Mouse (Mus musculus) CD8-positive naive resting alpha-beta T cell, adult 2 months (primary cell): ENCODE measurements around the gene Mfsd14a.

Source experiments
- DNase-seq, 2 experiments: peaks; one replicate each; pipeline ENCODE4 v3.0.0; 2022; ENCODE audit warnings: low read depth in 2 of 2, low spot score in 2 of 2

Mfsd14a gene

GRCm38 (mm10) chr3:116653278-116653945, 9.1 kb downstream of the Mfsd14a start:
- no peak for DNase-seq

GRCm38 (mm10) chr3:116652033-116652446, 10.4 kb downstream of the Mfsd14a start:
- DNase-seq, result no peak

- no peak for DNase-seq
These were observed 11.8 kb downstream of the Mfsd14a start for GRCm38 (mm10) chr3:116650698-116651097.

GRCm38 (mm10) chr3:116648805-116649204, 13.7 kb downstream of the Mfsd14a start:
- no peak for DNase-seq

- DNase-seq, result no peak
These were observed 16.1 kb downstream of the Mfsd14a start for GRCm38 (mm10) chr3:116646387-116646786.

GRCm38 (mm10) chr3:116642373-116642772, 20.1 kb downstream of the Mfsd14a start:
- DNase-seq, result no peak

- no peak for DNase-seq
These were observed 20.6 kb downstream of the Mfsd14a start for GRCm38 (mm10) chr3:116641811-116642371.

- no peak for DNase-seq
These were observed 22.5 kb downstream of the Mfsd14a start for GRCm38 (mm10) chr3:116640024-116640423.

- no peak for DNase-seq
These were observed 23.9 kb downstream of the Mfsd14a start for GRCm38 (mm10) chr3:116638572-116638971.

- DNase-seq, result no peak
These were observed 24.6 kb downstream of the Mfsd14a start for GRCm38 (mm10) chr3:116637693-116638476.

GRCm38 (mm10) chr3:116635799-116636198, 26.7 kb downstream of the Mfsd14a start:
- DNase-seq, result no peak

- no peak for DNase-seq
These were observed 27.6 kb downstream of the Mfsd14a start for GRCm38 (mm10) chr3:116634853-116635252.

- DNase-seq, result no peak
These were observed 28.4 kb downstream of the Mfsd14a start for GRCm38 (mm10) chr3:116634091-116634490.

- no peak for DNase-seq
These were observed 29.5 kb downstream of the Mfsd14a start for GRCm38 (mm10) chr3:116632971-116633370.

- no peak for DNase-seq
These were observed 31.0 kb downstream of the Mfsd14a start for GRCm38 (mm10) chr3:116631459-116631858.

GRCm38 (mm10) chr3:116622641-116623040, 39.8 kb downstream of the Mfsd14a start:
- DNase-seq, result no peak

GRCm38 (mm10) chr3:116620636-116621370, 41.7 kb downstream of the Mfsd14a start:
- no peak for DNase-seq

GRCm38 (mm10) chr3:116618855-116619254, 43.6 kb downstream of the Mfsd14a start:
- no peak for DNase-seq

- no peak for DNase-seq
These were observed 47.0 kb downstream of the Mfsd14a start for GRCm38 (mm10) chr3:116615318-116616068.

GRCm38 (mm10) chr3:116614295-116614892, 48.1 kb downstream of the Mfsd14a start, which contains the start of gene Trmt13:
Trmt13 (minus strand) TSS chr3:116614587.
- no peak for DNase-seq
